Mouse (Mus musculus): Measurements from ENCODE around the gene Cfap206. TPM values are rescaled to one million over a fixed set of nuclear protein-coding genes. Genes with fewer than 3 reads are reported as not detected.

Gene Cfap206
- total RNA-seq, 1 experiment, result 1.3 TPM

- no peaks in the 10 kb centered on the region for H3K9me3 ChIP-seq (ENCODE audit: control insufficient read depth, insufficient read depth, low read depth, low read length)
- TF ChIP-seq CHD2 (IDR thresholded peaks at IDR 0.05; ENCODE audit: low read depth, low read length) (no peak), MAFK (IDR thresholded peaks at IDR 0.05; ENCODE audit: insufficient read depth, low read depth, low read length) (no peak)
- in situ Hi-C loops (cut with MboI; ENCODE audit: low sequenced_read_pairs in 2 of 2, unreplicated experiment in 2 of 2), result no loop called here
- no peak overlapping the region for H3K4me3 ChIP-seq (ENCODE audit: insufficient read depth in 1 of 2, low read depth in 1 of 2, low read length in 2 of 2, poor library complexity in 1 of 2, severe bottlenecking in 1 of 2)
- DNase-seq (ENCODE audit: low read depth, low spot score), result no peak
- no peaks in the 10 kb centered on the region; the same call in 1 of the 2 replicates for H3K36me3 ChIP-seq (ENCODE audit: control insufficient read depth, insufficient read depth, low read length, poor library complexity, severe bottlenecking)
- H3K27ac ChIP-seq (ENCODE audit: insufficient read depth, low read depth, low read length, poor library complexity, severe bottlenecking), result no peak overlapping the region
- H3K4me1 ChIP-seq (ENCODE audit: control insufficient read depth in 2 of 2, insufficient read depth in 2 of 2, low read length in 2 of 2, poor library complexity in 1 of 2), result peaks cover 0 to 5% of the 10 kb centered on the region in 2 experiments; a peak in 2 of 4 replicates
- no peak overlapping the region for H3K9ac ChIP-seq (ENCODE audit: insufficient read depth, low read depth, low read length, poor library complexity, severe bottlenecking)
Measured at GRCm38 (mm10) chr4:34723186-34723585, 6.8 kb downstream of the Cfap206 start.

GRCm38 (mm10) chr4:34720127-34720895, 9.7 kb downstream of the Cfap206 start:
- in situ Hi-C loops (cut with MboI; ENCODE audit: low sequenced_read_pairs in 2 of 2, unreplicated experiment in 2 of 2), result no loop called here
- no peaks in the 10 kb centered on the region for H3K9me3 ChIP-seq (ENCODE audit: control insufficient read depth, insufficient read depth, low read depth, low read length)
- H3K4me1 ChIP-seq (ENCODE audit: control insufficient read depth in 2 of 2, insufficient read depth in 2 of 2, low read length in 2 of 2, poor library complexity in 1 of 2), result peaks cover 0 to 5% of the 10 kb centered on the region in 2 experiments; a peak in 2 of 4 replicates
- no peak overlapping the region for H3K27ac ChIP-seq (ENCODE audit: insufficient read depth, low read depth, low read length, poor library complexity, severe bottlenecking)
- H3K4me3 ChIP-seq (ENCODE audit: insufficient read depth in 1 of 2, low read depth in 1 of 2, low read length in 2 of 2, poor library complexity in 1 of 2, severe bottlenecking in 1 of 2), result no peak overlapping the region
- H3K36me3 ChIP-seq (ENCODE audit: control insufficient read depth, insufficient read depth, low read length, poor library complexity, severe bottlenecking), result no peaks in the 10 kb centered on the region; the same call in 1 of the 2 replicates
- no peak for TF ChIP-seq ZNF384 (IDR thresholded peaks at IDR 0.05; ENCODE audit: low read depth, low read length)
- TF ChIP-seq HCFC1 (IDR thresholded peaks at IDR 0.05; ENCODE audit: borderline replicate concordance, insufficient read depth, low read length), result no peak
- no peak for TF ChIP-seq CHD2 (IDR thresholded peaks at IDR 0.05; ENCODE audit: low read depth, low read length)
- no peak for TF ChIP-seq ZC3H11A (IDR thresholded peaks at IDR 0.05; ENCODE audit: borderline replicate concordance, low read depth, low read length)
- no peak for TF ChIP-seq MAFK (IDR thresholded peaks at IDR 0.05; ENCODE audit: insufficient read depth, low read depth, low read length)
- H3K9ac ChIP-seq (ENCODE audit: insufficient read depth, low read depth, low read length, poor library complexity, severe bottlenecking), result no peak overlapping the region
- no peak for DNase-seq (ENCODE audit: low read depth, low spot score)

DNA sequence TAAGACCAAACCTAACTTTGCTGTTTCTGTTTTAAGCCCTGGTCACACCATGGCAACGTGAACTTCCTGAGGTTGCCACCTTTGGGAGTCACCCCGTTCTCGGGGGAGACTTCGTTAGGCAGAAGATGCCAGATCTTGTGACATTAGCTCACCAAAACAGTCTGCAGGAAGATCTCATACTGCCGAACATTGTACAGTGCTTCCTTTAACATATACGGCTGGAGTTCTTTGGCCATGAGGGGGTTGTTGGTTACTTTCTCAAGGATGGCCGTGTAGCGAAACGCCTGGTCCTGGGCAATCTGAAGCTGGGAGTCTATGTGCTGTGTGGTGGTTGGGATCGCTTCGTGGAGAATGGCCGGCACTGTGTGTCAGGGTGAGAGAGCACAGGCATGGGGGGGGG, 10.6 kb downstream of the Cfap206 start:
- in situ Hi-C loops (cut with MboI; ENCODE audit: low sequenced_read_pairs in 2 of 2, unreplicated experiment in 2 of 2), result no loop called here

DNA sequence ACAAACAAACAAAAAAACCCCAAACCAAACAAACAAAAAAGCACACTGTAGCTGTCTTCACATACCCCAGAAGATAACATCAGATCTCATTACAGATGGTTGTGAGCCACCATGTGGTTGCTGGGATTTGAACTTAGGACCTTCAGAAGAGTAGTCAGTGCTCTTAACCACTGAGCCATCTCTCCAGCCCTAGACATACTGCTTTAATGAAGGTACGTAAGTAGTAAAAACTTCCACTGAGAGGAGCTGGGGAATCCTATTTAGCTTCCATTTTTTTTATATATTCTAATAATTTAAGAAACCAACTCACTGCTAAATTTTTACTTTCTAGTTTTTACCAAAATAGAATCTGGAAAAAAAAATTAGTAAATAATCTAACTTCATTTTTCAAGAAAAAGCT, 14.9 kb downstream of the Cfap206 start:
- H3K36me3 ChIP-seq (ENCODE audit: control insufficient read depth, insufficient read depth, low read length, poor library complexity, severe bottlenecking), result no peaks in the 10 kb centered on the region; the same call in 1 of the 2 replicates
- no peak for TF ChIP-seq ZC3H11A (IDR thresholded peaks at IDR 0.05; ENCODE audit: borderline replicate concordance, low read depth, low read length)
- no peak for TF ChIP-seq ZNF384 (IDR thresholded peaks at IDR 0.05; ENCODE audit: low read depth, low read length)
- TF ChIP-seq CHD2 (IDR thresholded peaks at IDR 0.05; ENCODE audit: low read depth, low read length), result no peak
- TF ChIP-seq HCFC1 (IDR thresholded peaks at IDR 0.05; ENCODE audit: borderline replicate concordance, insufficient read depth, low read length), result no peak
- no peak for TF ChIP-seq MAFK (IDR thresholded peaks at IDR 0.05; ENCODE audit: insufficient read depth, low read depth, low read length)
- no peaks in the 10 kb centered on the region for H3K4me1 ChIP-seq (ENCODE audit: control insufficient read depth in 2 of 2, insufficient read depth in 2 of 2, low read length in 2 of 2, poor library complexity in 1 of 2)
- no peaks in the 10 kb centered on the region for H3K9me3 ChIP-seq (ENCODE audit: control insufficient read depth, insufficient read depth, low read depth, low read length)
- H3K27ac ChIP-seq (ENCODE audit: insufficient read depth, low read depth, low read length, poor library complexity, severe bottlenecking), result no peak overlapping the region
- DNase-seq (ENCODE audit: low read depth, low spot score), result no peak
- in situ Hi-C loops (cut with MboI; ENCODE audit: low sequenced_read_pairs in 2 of 2, unreplicated experiment in 2 of 2), result no loop called here
- no peak overlapping the region for H3K9ac ChIP-seq (ENCODE audit: insufficient read depth, low read depth, low read length, poor library complexity, severe bottlenecking)
- no peak overlapping the region for H3K4me3 ChIP-seq (ENCODE audit: insufficient read depth in 1 of 2, low read depth in 1 of 2, low read length in 2 of 2, poor library complexity in 1 of 2, severe bottlenecking in 1 of 2)

More for the DNA sequence above, 10.6 kb downstream of the Cfap206 start:
- Histone ChIP-seq H3K4me3 (ENCODE audit: insufficient read depth in 1 of 2, low read depth in 1 of 2, low read length in 2 of 2, poor library complexity in 1 of 2, severe bottlenecking in 1 of 2) (no peak overlapping the region), H3K36me3 (ENCODE audit: control insufficient read depth, insufficient read depth, low read length, poor library complexity, severe bottlenecking) (no peaks in the 10 kb centered on the region; the same call in 1 of the 2 replicates), H3K4me1 (ENCODE audit: control insufficient read depth in 2 of 2, insufficient read depth in 2 of 2, low read length in 2 of 2, poor library complexity in 1 of 2) (peaks cover 0 to 5% of the 10 kb centered on the region in 2 experiments; a peak in 2 of 4 replicates), H3K27ac (ENCODE audit: insufficient read depth, low read depth, low read length, poor library complexity, severe bottlenecking) (no peak overlapping the region), H3K9me3 (ENCODE audit: control insufficient read depth, insufficient read depth, low read depth, low read length) (no peaks in the 10 kb centered on the region), H3K9ac (ENCODE audit: insufficient read depth, low read depth, low read length, poor library complexity, severe bottlenecking) (no peak overlapping the region)
- no peak for DNase-seq (ENCODE audit: low read depth, low spot score)
- TF ChIP-seq ZNF384 (IDR thresholded peaks at IDR 0.05; ENCODE audit: low read depth, low read length) (no peak), MAFK (IDR thresholded peaks at IDR 0.05; ENCODE audit: insufficient read depth, low read depth, low read length) (no peak), CHD2 (IDR thresholded peaks at IDR 0.05; ENCODE audit: low read depth, low read length) (no peak), HCFC1 (IDR thresholded peaks at IDR 0.05; ENCODE audit: borderline replicate concordance, insufficient read depth, low read length) (no peak), ZC3H11A (IDR thresholded peaks at IDR 0.05; ENCODE audit: borderline replicate concordance, low read depth, low read length) (no peak)
